Mouse (Mus musculus) liver, postnatal 0 days (tissue): ENCODE data around the gene Marc2.

Experiments used
- CTCF ChIP-seq: sonication (generic); IDR thresholded peaks from 2 replicates; pipeline ENCODE4 v1.5.1; 2016; ENCODE audit warnings: antibody characterized with exemption, low read depth
- EP300 ChIP-seq: IDR thresholded peaks from 2 replicates; pipeline ENCODE4 v1.6.1; 2016; ENCODE audit warnings: antibody characterized with exemption, low read depth, mild to moderate bottlenecking

- TF ChIP-seq CTCF (no peak), EP300 (no peak)
Observed at GRCm38 (mm10) chr1:184808418-184809012, 37.7 kb downstream of the Marc2 start.
